Mouse (Mus musculus) liver, embryonic 15.5 days (tissue): ENCODE measurements around the gene Hid1. TPM values are rescaled to one million over a fixed set of nuclear protein-coding genes. Genes with fewer than 3 reads are reported as not detected.
A peak's percentile ranks its signal among the peaks of the same experiment; 100 is the strongest.
"Not testable (repeated sequence)": the region's sequence is repeated elsewhere in the genome, so short reads cannot be mapped to it uniquely, and the experiment has no call there.

Experiments used
- ATAC-seq: fragments of 200-750 bp; cut with Nextera tagmentation; 2 replicates; pipeline ENCODE4 v1.8.0; 2017; ENCODE audit warnings: moderate number of reproducible peaks, mild to moderate bottlenecking, moderate library complexity; ENCODE audit not compliant: insufficient read depth
- H3K27ac ChIP-seq: fragments of 300-500 bp; sonication (generic); replicated peaks from 2 replicates; pipeline ENCODE4 v1.5.1; 2015; ENCODE audit warnings: mild to moderate bottlenecking, inconsistent platforms
- H3K27me3 ChIP-seq: fragments of 300-500 bp; sonication (generic); 2 replicates; pipeline ENCODE4 v1.6.1; 2015; ENCODE audit warnings: mild to moderate bottlenecking, inconsistent platforms
- H3K36me3 ChIP-seq: fragments of 300-500 bp; sonication (generic); replicated peaks from 2 replicates; pipeline ENCODE4 v1.6.1; 2015; ENCODE audit warnings: moderate library complexity, mild to moderate bottlenecking, inconsistent platforms
- H3K4me1 ChIP-seq: fragments of 300-500 bp; sonication (generic); replicated peaks from 2 replicates; pipeline ENCODE4 v1.6.1; 2015; ENCODE audit warnings: inconsistent platforms
- H3K4me2 ChIP-seq: fragments of 300-500 bp; sonication (generic); 2 replicates; pipeline ENCODE4 v1.6.1; 2015; ENCODE audit warnings: moderate library complexity, mild to moderate bottlenecking, inconsistent platforms
- H3K4me3 ChIP-seq: fragments of 300-500 bp; sonication (generic); replicated peaks from 2 replicates; pipeline ENCODE4 v1.5.1; 2015; ENCODE audit warnings: mild to moderate bottlenecking, inconsistent platforms
- H3K9ac ChIP-seq: fragments of 300-500 bp; sonication (generic); 2 replicates; pipeline ENCODE4 v1.6.1; 2015; ENCODE audit warnings: moderate library complexity, mild to moderate bottlenecking, inconsistent platforms
- H3K9me3 ChIP-seq: fragments of 300-500 bp; sonication (generic); replicated peaks from 2 replicates; pipeline ENCODE4 v1.6.1; 2016; ENCODE audit warnings: inconsistent platforms
- WGBS: fragments of 180-500 bp; shearing (Covaris S2); methylation state at CpG from one replicate; pipeline ENCODE4 v1.1.7; 2015; ENCODE audit warnings: mixed read lengths; ENCODE audit not compliant: insufficient replicate concordance; 5-methylcytosine and 5-hydroxymethylcytosine counted together
- polyA plus RNA-seq: library from polyadenylated mRNA; unstranded; fragments of >200 nt; fragmentation: Nextera tagmentation; extraction: Ambion mirVana; gene quantifications from 2 replicates; pipeline ENCODE4 v1.2.1, GENCODE M21; 2015

The Hid1 gene
- polyA plus RNA-seq, 1 experiment from 2014 or later: 1.1 TPM

DNA sequence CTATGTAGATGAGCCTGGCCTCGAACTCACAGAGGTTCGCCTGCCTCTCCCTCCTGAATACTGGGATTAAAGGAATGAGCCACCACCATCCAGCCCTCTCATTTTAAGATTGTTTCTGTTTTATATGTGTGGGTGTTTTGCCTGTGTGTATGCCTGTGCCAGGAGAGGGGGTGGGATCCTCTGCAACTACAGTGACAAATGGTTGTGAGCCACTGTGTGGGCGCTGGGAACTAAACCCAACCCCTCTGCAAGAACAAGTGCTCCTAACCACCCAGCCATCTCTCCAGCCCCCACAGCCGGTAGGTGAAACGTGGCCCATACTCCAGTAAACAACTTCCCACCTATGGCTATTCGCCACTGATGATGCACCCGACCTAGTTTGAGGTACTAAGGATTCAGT lies 23.8 kb upstream of the Hid1 start:
- ATAC-seq: no peak
- Histone ChIP-seq H3K9me3 (no peaks in the 10 kb centered on the region), H3K27me3 (peaks cover 28% of the 10 kb centered on the region), H3K27ac (no peak overlapping the region), H3K4me2 (no peak overlapping the region), H3K4me1 (no peaks in the 10 kb centered on the region), H3K9ac (no peak overlapping the region), H3K36me3 (no peaks in the 10 kb centered on the region), H3K4me3 (no peak overlapping the region)
- WGBS: 65% methylated on average over 7 of the region's 7 CpGs

DNA sequence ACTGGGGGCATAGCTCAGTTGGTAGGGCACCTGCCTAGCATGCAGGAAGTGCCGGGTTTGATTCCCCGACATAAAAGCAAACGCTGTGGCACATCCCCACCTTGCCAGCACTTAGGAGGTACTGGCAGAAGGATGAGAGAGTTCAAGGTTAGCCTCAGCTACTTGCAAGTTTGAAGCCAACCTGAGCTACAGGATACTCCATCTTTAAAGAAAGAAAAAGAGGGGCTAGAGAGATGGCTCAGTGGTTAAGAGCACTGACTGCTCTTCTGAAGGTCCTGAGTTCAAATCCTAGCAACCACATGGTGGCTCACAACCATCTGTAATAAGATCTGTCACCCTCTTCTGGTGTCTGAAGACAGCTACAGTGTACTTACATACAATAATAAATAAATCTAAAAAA lies 19.3 kb upstream of the Hid1 start:
- H3K27me3 ChIP-seq: peaks cover 36% of the 10 kb centered on the region
- H3K36me3 ChIP-seq, H3K4me3 ChIP-seq, H3K4me1 ChIP-seq, H3K4me2 ChIP-seq, H3K9ac ChIP-seq, H3K27ac ChIP-seq, ATAC-seq, H3K9me3 ChIP-seq: not testable (repeated sequence)
- WGBS: 69% methylated on average over 3 of the region's 3 CpGs

DNA sequence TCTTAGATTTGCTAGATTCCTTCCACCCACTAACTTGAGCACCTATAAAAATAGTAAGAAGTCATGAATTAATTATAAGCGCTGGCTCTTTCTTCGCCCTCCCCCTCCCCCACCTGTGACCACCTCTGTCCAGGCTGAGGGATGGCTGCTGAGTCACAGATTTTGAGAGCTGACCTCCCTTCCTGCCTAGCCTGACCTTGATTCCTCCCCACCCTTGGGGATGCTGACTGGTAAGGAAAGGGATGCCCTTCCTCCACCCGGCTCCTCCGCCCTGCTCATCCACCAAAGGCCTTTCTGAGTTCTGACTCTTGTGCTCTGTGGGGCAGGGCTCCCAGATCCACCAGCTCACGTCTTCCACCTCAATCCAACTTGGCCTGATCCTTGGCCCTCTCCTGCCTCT lies 17.0 kb upstream of the Hid1 start:
- ATAC-seq: no peak
- Histone ChIP-seq H3K4me2 (no peak overlapping the region), H3K4me3 (no peak overlapping the region), H3K9me3 (no peaks in the 10 kb centered on the region), H3K36me3 (no peaks in the 10 kb centered on the region), H3K9ac (no peak overlapping the region), H3K4me1 (peaks cover 5% of the 10 kb centered on the region; the same call in 1 of the 2 replicates), H3K27me3 (peaks cover 59% of the 10 kb centered on the region), H3K27ac (peak overlapping the region; percentile 9; the same call in 1 of the 2 replicates)
- 74% methylated on average over 5 of the region's 5 CpGs for WGBS

GRCm38 (mm10) chr11:115383701-115384474 lies 16.3 kb upstream of the Hid1 start:
- Histone ChIP-seq H3K4me1 (peaks cover 5% of the 10 kb centered on the region; the same call in 1 of the 2 replicates), H3K9ac (no peak overlapping the region), H3K36me3 (no peaks in the 10 kb centered on the region), H3K27ac (peak overlapping the region; percentile 9; the same call in 1 of the 2 replicates), H3K9me3 (no peaks in the 10 kb centered on the region), H3K4me3 (no peak overlapping the region), H3K4me2 (0 out of 2 replicates have a peak overlapping the region, but pooled peaks have one; percentile 69), H3K27me3 (peaks cover 63% of the 10 kb centered on the region)
- ATAC-seq: no peak
- 56% methylated on average over 16 of the region's 16 CpGs for WGBS

- ATAC-seq: no peak
- H3K9ac ChIP-seq: no peak overlapping the region
- no peaks in the 10 kb centered on the region for H3K36me3 ChIP-seq
- H3K27me3 ChIP-seq: peaks cover 71% of the 10 kb centered on the region
- H3K27ac ChIP-seq: no peak overlapping the region
- peak overlapping the region; percentile 69 for H3K4me2 ChIP-seq
- peak overlapping the region; percentile 55 for H3K4me3 ChIP-seq
- 33% methylated on average over 5 of the region's 5 CpGs for WGBS
- H3K9me3 ChIP-seq: no peaks in the 10 kb centered on the region
- peaks cover 5% of the 10 kb centered on the region; the same call in 1 of the 2 replicates for H3K4me1 ChIP-seq
Measured at GRCm38 (mm10) chr11:115382891-115383290, 15.3 kb upstream of the Hid1 start.

- peak; percentile 62 for ATAC-seq
- peaks cover 80% of the 10 kb centered on the region for H3K27me3 ChIP-seq
- no peaks in the 10 kb centered on the region for H3K9me3 ChIP-seq
- H3K36me3 ChIP-seq: no peaks in the 10 kb centered on the region
- H3K9ac ChIP-seq: peak within 1 kb of the TSS; percentile 18; the same call in 1 of the 2 replicates
- peak within 1 kb of the TSS; percentile 55 for H3K4me3 ChIP-seq
- under 1% methylated on average over 76 of the region's 76 CpGs for WGBS
- no peak within 1 kb of the TSS for H3K27ac ChIP-seq
- peaks cover 5% of the 10 kb centered on the region; the same call in 1 of the 2 replicates for H3K4me1 ChIP-seq
- H3K4me2 ChIP-seq: peak within 1 kb of the TSS; percentile 69
Measured at GRCm38 (mm10) chr11:115381743-115382539, 14.4 kb upstream of the Hid1 start, which contains the start of gene Cdr2l. Gene Cdr2l (plus strand): TSS chr11:115381916.

GRCm38 (mm10) chr11:115381276-115381675 lies 13.7 kb upstream of the Hid1 start:
- Histone ChIP-seq H3K4me2 (peak overlapping the region; percentile 69), H3K36me3 (no peaks in the 10 kb centered on the region), H3K9me3 (no peaks in the 10 kb centered on the region), H3K27ac (no peak overlapping the region), H3K4me1 (peaks cover 5% of the 10 kb centered on the region; the same call in 1 of the 2 replicates), H3K4me3 (no peak overlapping the region), H3K9ac (no peak overlapping the region), H3K27me3 (peaks cover 84% of the 10 kb centered on the region)
- WGBS: 41% methylated on average over 9 of the region's 9 CpGs
- ATAC-seq: no peak

DNA sequence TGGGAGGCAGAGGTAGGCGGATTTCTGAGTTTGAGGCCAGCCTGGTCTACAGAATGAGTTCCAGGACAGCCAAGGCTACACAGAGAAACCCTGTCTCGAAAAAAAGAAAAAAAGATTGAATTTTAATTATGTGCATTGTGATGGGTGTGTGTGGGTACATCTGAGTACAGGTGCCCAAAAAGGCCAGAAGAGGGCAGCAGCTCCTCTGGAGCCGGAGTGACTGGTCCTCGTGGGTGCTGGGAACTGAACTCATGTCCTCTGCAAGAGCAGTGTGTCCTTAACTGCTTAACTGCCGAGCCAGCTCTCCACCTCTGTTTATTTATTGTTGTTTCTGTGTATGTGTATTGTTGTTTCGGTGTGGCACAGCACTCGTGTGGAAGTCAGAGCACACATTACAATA lies 10.3 kb upstream of the Hid1 start:
- 59% methylated on average over 7 of the region's 7 CpGs for WGBS
- no peaks in the 10 kb centered on the region for H3K9me3 ChIP-seq
- no peak overlapping the region for H3K4me2 ChIP-seq
- no peak overlapping the region for H3K9ac ChIP-seq
- H3K27me3 ChIP-seq: peaks cover 90% of the 10 kb centered on the region
- no peak overlapping the region for H3K4me3 ChIP-seq
- peaks cover 9% of the 10 kb centered on the region; the same call in 1 of the 2 replicates for H3K4me1 ChIP-seq
- no peak overlapping the region for H3K27ac ChIP-seq
- ATAC-seq: no peak
- H3K36me3 ChIP-seq: no peaks in the 10 kb centered on the region

- WGBS: 64% methylated on average over 4 of the region's 4 CpGs
- H3K27me3 ChIP-seq: peaks cover 87% of the 10 kb centered on the region
- ATAC-seq: no peak
Measured at GRCm38 (mm10) chr11:115377254-115377653, 9.7 kb upstream of the Hid1 start.

DNA sequence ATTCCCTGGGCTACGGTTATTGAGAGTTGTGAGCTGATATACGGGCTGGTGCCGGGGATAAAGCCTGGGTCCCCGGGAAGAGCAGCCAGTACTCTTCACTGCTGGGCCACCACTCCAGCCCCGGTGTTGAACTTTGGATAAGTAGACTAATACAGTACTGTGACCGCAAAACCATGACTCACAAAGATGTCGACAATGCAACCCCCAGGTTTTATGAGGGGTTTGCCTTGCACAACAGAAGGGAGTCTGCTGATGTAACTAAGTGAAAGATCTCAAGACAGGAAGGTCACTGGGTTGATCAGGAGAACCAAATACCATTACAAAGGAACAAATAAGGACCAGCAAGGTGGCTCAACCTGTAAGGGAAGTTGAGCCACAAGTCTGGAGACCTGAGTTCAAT lies 9.2 kb upstream of the Hid1 start:
- H3K4me3 ChIP-seq: no peak overlapping the region
- peaks cover 87% of the 10 kb centered on the region for H3K27me3 ChIP-seq
- H3K4me1 ChIP-seq: 0 out of 2 replicates have a peak, but pooled peaks cover 3% of the 10 kb centered on the region
- H3K9ac ChIP-seq: no peak overlapping the region
- no peaks in the 10 kb centered on the region for H3K9me3 ChIP-seq
- no peak overlapping the region for H3K27ac ChIP-seq
- H3K4me2 ChIP-seq: no peak overlapping the region
- no peaks in the 10 kb centered on the region for H3K36me3 ChIP-seq
- ATAC-seq: no peak
- WGBS: 56% methylated on average over 7 of the region's 7 CpGs

More at GRCm38 (mm10) chr11:115377254-115377653, 9.7 kb upstream of the Hid1 start:
- no peaks in the 10 kb centered on the region for H3K9me3 ChIP-seq
- no peak overlapping the region for H3K4me2 ChIP-seq
- H3K9ac ChIP-seq: no peak overlapping the region
- peaks cover 5% of the 10 kb centered on the region; the same call in 1 of the 2 replicates for H3K4me1 ChIP-seq
- H3K36me3 ChIP-seq: no peaks in the 10 kb centered on the region
- H3K27ac ChIP-seq: no peak overlapping the region
- no peak overlapping the region for H3K4me3 ChIP-seq
